Mouse (Mus musculus): ENCODE results near the gene Serac1. TPM values are rescaled to one million over a fixed set of nuclear protein-coding genes. Genes with fewer than 3 reads are reported as not detected.

The Serac1 gene
- total RNA-seq (2014; rRNA removed) (11.5 and 15.6 TPM in 2 replicates), polyA plus RNA-seq (2015; fragmentation: Nextera tagmentation; extraction: Ambion mirVana) (6.0 and 6.2 TPM in 2 replicates)

DNA sequence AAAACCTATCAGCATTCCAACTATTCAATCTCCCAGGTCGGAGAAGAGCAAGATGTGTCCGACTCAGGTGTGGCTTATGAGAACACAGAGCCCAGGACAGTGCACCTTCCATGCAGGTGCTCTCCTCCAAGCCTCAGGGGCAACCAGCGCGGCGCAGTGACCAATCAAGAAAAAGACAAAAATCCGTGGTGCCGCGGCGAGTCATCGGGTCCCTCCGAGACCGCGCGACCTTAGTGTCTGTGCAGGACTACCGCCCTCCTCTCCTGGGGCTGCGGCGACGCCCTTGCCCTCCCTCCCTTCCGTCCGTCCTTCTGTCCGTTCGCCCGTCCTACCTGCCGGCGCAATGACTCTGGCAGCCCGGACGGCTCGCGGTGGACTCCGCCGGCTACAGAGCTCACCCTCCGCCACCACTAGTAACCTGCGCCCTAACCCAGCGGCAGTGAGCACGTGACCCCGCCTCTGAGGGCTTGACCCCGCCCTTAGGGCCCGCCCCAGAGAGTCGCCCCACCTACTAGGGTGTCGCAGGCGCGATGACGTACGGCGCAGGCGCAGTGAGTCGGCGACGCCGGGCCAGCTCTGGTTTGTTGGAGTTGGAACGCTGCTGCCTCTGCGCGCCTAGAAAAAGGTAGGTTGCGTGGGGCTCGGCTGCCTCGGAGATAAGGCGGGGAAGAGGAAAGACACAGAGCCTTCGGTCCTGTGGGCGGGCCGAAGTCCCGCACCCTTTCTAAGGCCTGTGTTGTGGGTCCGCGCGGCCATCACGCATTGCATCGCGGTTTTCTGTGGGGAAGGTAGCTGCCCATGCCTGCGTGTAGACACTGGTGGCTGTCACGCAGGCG, at the start of gene Serac1, which contains the start of gene Gtf2h5:
Gene Serac1 (minus strand): TSS at position 455 of the 836 bp plus-strand sequence.
Gene Gtf2h5 (plus strand): TSS at position 500 of the 836 bp plus-strand sequence.
- DNase-seq (ENCODE audit: low spot score): peak; percentile 98
- TF ChIP-seq CTCF (IDR thresholded peaks at IDR 0.05; ENCODE audit: low read depth): peak; percentile 10; the same call in 1 of the 2 replicates

DNA sequence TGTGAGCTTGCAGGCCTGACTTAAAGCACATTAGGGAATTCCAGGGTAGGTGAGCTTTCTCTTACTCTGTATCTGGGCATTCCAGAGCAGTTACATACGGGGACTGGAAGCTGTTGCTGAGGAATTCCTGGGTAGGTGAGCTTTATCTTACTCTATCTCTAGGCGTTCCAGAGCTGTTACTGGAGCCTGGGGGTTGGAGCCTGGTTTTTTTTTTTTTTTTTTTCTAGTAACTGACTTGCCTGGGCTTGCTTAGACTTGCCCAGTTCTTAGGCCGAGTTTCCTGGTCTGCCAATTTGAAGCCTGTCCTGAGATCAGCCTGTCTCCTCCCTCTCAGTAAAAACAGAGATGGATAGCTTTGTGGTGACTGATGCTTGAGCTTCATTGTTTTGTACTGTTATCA, 48.5 kb upstream of the Serac1 start:
- no peak for ATAC-seq
- Histone ChIP-seq H3K4me2 (ENCODE audit: low read depth, low read length) (no peak overlapping the region), H3K36me3 (ENCODE audit: insufficient read depth, low read length) (peaks cover 8% of the 10 kb centered on the region; the same call in 1 of the 2 replicates), H3K4me1 (ENCODE audit: insufficient read depth, low read length) (no peaks in the 10 kb centered on the region), H3K27ac (no peak overlapping the region), H3K4me3 (ENCODE audit: low read length) (no peak overlapping the region), H3K9ac (replicated peaks; ENCODE audit: low read length) (no peak overlapping the region), H3K27me3 (ENCODE audit: insufficient read depth, low read length) (no peaks in the 10 kb centered on the region), H3K9me3 (ENCODE audit: low read length) (no peaks in the 10 kb centered on the region)
- TF ChIP-seq CTCF (IDR thresholded peaks at IDR 0.05; ENCODE audit: low read depth): no peak
- no peak for DNase-seq (ENCODE audit: low spot score)
- WGBS: 66% methylated on average over 3 of the region's 3 CpGs

More for the DNA sequence above, at the start of gene Serac1, which contains the start of gene Gtf2h5:
- Histone ChIP-seq H3K27ac (peak within 1 kb of the TSS; percentile 87), H3K36me3 (ENCODE audit: insufficient read depth, low read length) (peaks cover 6% of the 10 kb centered on the region), H3K4me3 (ENCODE audit: low read length) (peak within 1 kb of the TSS; percentile 94), H3K4me2 (ENCODE audit: low read depth, low read length) (peak within 1 kb of the TSS; percentile 84), H3K9me3 (ENCODE audit: low read length) (no peaks in the 10 kb centered on the region), H3K27me3 (ENCODE audit: insufficient read depth, low read length) (no peaks in the 10 kb centered on the region), H3K4me1 (ENCODE audit: insufficient read depth, low read length) (peaks cover 11% of the 10 kb centered on the region; the same call in 1 of the 2 replicates), H3K9ac (replicated peaks; ENCODE audit: low read length) (peak within 1 kb of the TSS; percentile 86)
- ATAC-seq: peak; percentile 97
- WGBS: under 1% methylated on average over 68 of the region's 70 CpGs

DNA sequence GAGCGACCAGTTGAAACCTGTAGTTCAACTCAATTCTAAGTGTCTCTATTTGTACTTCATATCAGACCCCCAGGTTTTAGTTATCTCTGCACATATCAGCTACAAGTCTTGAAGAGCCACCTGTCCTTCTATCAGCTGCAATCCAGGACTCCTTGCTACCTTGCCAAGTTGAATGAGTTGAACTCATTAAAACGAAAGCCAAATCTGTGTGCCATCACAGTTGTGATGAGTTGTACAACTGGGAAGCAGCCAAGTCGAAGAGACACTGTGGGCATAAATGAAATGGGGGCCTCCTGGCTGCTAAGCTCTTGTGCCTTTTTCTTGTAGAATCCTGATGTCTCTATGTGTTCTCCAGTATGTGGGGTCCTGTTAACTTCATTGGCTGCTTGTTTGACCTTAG, 45.9 kb upstream of the Serac1 start:
- TF ChIP-seq CTCF (IDR thresholded peaks at IDR 0.05; ENCODE audit: low read depth): no peak
- Histone ChIP-seq H3K36me3 (ENCODE audit: insufficient read depth, low read length) (0 out of 2 replicates have a peak, but pooled peaks cover 4% of the 10 kb centered on the region), H3K9ac (replicated peaks; ENCODE audit: low read length) (no peak overlapping the region), H3K9me3 (ENCODE audit: low read length) (no peaks in the 10 kb centered on the region), H3K4me3 (ENCODE audit: low read length) (no peak overlapping the region), H3K4me1 (ENCODE audit: insufficient read depth, low read length) (no peaks in the 10 kb centered on the region), H3K27me3 (ENCODE audit: insufficient read depth, low read length) (no peaks in the 10 kb centered on the region), H3K4me2 (ENCODE audit: low read depth, low read length) (no peak overlapping the region), H3K27ac (no peak overlapping the region)
- DNase-seq (ENCODE audit: low spot score) (no peak), ATAC-seq (no peak)
- 87% methylated on average over 3 of the region's 3 CpGs for WGBS

DNA sequence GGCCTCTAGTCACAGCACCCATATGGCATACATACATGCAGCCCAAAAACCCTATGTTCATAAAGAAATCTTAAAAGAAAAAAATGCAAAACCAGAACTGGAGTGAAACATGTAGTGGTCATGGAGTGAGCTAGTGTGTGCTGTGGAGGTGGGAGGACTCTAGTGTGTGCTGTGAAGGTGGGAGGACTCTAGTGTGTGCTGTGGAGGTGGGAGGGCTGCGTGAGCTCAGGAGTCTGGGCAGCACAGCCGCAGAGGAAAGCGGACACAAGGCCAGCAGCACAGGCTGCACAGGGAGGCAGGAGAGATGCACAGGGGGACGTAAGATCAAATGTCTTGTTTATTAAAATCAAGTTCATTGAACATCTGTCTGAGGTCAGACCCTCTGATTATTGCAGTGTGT, 44.2 kb upstream of the Serac1 start:
- Histone ChIP-seq H3K9me3 (ENCODE audit: low read length) (no peaks in the 10 kb centered on the region), H3K36me3 (ENCODE audit: insufficient read depth, low read length) (0 out of 2 replicates have a peak, but pooled peaks cover 4% of the 10 kb centered on the region), H3K9ac (replicated peaks; ENCODE audit: low read length) (no peak overlapping the region), H3K27ac (no peak overlapping the region), H3K4me2 (ENCODE audit: low read depth, low read length) (no peak overlapping the region), H3K4me3 (ENCODE audit: low read length) (no peak overlapping the region), H3K4me1 (ENCODE audit: insufficient read depth, low read length) (no peaks in the 10 kb centered on the region), H3K27me3 (ENCODE audit: insufficient read depth, low read length) (no peaks in the 10 kb centered on the region)
- ATAC-seq (no peak), DNase-seq (ENCODE audit: low spot score) (no peak)
- no peak for TF ChIP-seq CTCF (IDR thresholded peaks at IDR 0.05; ENCODE audit: low read depth)
- 81% methylated on average over 4 of the region's 4 CpGs for WGBS

DNA sequence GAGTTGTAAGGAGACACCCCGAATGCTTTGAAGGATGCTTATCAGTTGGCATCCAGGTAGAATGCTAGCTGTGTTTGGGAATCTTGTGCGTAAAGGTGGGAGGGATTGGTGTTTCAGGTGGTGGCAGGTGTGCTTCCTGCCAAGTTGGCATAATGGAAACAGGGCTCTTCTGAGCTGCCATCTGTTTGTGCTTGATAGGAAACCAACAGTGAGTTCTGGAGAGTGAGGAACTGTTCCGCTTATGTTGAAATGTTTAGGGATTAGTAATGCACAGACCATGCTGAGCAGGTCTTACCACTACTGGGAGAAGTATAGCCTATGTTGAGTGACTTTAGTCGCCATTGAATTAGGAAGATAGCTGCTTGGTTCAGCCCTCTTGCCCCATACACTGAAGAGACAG, 39.3 kb upstream of the Serac1 start:
- 73% methylated on average over 4 of the region's 4 CpGs for WGBS
- Histone ChIP-seq H3K9me3 (ENCODE audit: low read length) (no peaks in the 10 kb centered on the region), H3K27ac (peak overlapping the region; percentile 36; the same call in 1 of the 2 replicates), H3K4me3 (ENCODE audit: low read length) (no peak overlapping the region), H3K27me3 (ENCODE audit: insufficient read depth, low read length) (no peaks in the 10 kb centered on the region), H3K9ac (replicated peaks; ENCODE audit: low read length) (no peak overlapping the region), H3K4me1 (ENCODE audit: insufficient read depth, low read length) (no peaks in the 10 kb centered on the region), H3K4me2 (ENCODE audit: low read depth, low read length) (no peak overlapping the region), H3K36me3 (ENCODE audit: insufficient read depth, low read length) (no peaks in the 10 kb centered on the region)
- ATAC-seq (0 out of 2 replicates have a peak, but pooled peaks have one; percentile 18), DNase-seq (ENCODE audit: low spot score) (peak; percentile 34)
- TF ChIP-seq CTCF (IDR thresholded peaks at IDR 0.05; ENCODE audit: low read depth): no peak

DNA sequence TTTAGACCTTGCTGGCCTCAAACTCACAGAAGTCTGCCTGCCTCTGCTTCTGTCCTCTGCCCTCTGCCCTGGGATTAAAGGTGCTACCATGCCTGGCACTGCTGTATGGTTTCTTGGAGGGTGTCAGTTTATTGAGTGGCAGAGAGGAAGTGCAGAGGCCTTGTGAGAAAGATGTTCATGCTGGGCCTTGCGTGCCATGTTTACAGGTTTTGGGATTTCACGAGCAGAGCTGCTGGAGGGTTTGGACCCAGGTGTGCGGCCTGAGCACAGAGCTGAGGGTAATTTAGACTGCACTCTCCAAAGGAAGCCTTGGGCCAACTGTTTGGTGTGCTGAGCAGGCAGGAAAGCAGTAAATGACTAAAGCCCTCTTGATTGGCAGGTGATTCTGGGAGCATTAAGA, 38.4 kb upstream of the Serac1 start:
- no peak overlapping the region for H3K4me2 ChIP-seq (ENCODE audit: low read depth, low read length)
- H3K4me3 ChIP-seq (ENCODE audit: low read length): no peak overlapping the region
- ATAC-seq: no peak
- no peaks in the 10 kb centered on the region for H3K36me3 ChIP-seq (ENCODE audit: insufficient read depth, low read length)
- DNase-seq (ENCODE audit: low spot score): no peak
- no peak for TF ChIP-seq CTCF (IDR thresholded peaks at IDR 0.05; ENCODE audit: low read depth)
- no peak overlapping the region for H3K27ac ChIP-seq
- H3K27me3 ChIP-seq (ENCODE audit: insufficient read depth, low read length): no peaks in the 10 kb centered on the region
- H3K9ac ChIP-seq (replicated peaks; ENCODE audit: low read length): no peak overlapping the region
- WGBS: 73% methylated on average over 3 of the region's 3 CpGs
- H3K4me1 ChIP-seq (ENCODE audit: insufficient read depth, low read length): no peaks in the 10 kb centered on the region
- no peaks in the 10 kb centered on the region for H3K9me3 ChIP-seq (ENCODE audit: low read length)

All from hindbrain, postnatal 0 days (tissue).